Mouse (Mus musculus): Measurements from ENCODE around the gene Mrpl22. TPM values are rescaled to one million over a fixed set of nuclear protein-coding genes. Genes with fewer than 3 reads are reported as not detected.

The Mrpl22 gene
- polyA plus RNA-seq, 1 experiment from 2014 or later, result 128 TPM

- Histone ChIP-seq H3K4me3 (ENCODE audit: low read depth, low read length) (no peak overlapping the region), H3K9me3 (ENCODE audit: low read depth, low read length) (no peaks in the 10 kb centered on the region), H3K36me3 (ENCODE audit: insufficient read depth) (peaks cover 94% of the 10 kb centered on the region), H3K27me3 (ENCODE audit: insufficient read depth, low read length) (no peaks in the 10 kb centered on the region), H3K4me2 (no peak overlapping the region), H3K27ac (ENCODE audit: low read depth) (no peak overlapping the region), H3K9ac (no peak overlapping the region), H3K4me1 (ENCODE audit: insufficient read depth) (no peaks in the 10 kb centered on the region)
- TF ChIP-seq CTCF (IDR thresholded peaks at IDR 0.05; ENCODE audit: low read depth), result no peak
- DNase-seq, result no peak
- ATAC-seq (ENCODE audit: insufficient read depth), result no peak
Observed at GRCm38 (mm10) chr11:58134869-58135268, 36.6 kb upstream of the Mrpl22 start.

GRCm38 (mm10) chr11:58135296-58135695 is 36.2 kb upstream of the Mrpl22 start:
- DNase-seq, result no peak
- Histone ChIP-seq H3K9ac (no peak overlapping the region), H3K4me1 (ENCODE audit: insufficient read depth) (no peaks in the 10 kb centered on the region), H3K27me3 (ENCODE audit: insufficient read depth, low read length) (no peaks in the 10 kb centered on the region), H3K4me3 (ENCODE audit: low read depth, low read length) (no peak overlapping the region), H3K27ac (ENCODE audit: low read depth) (no peak overlapping the region), H3K9me3 (ENCODE audit: low read depth, low read length) (no peaks in the 10 kb centered on the region), H3K36me3 (ENCODE audit: insufficient read depth) (peaks cover 94% of the 10 kb centered on the region), H3K4me2 (no peak overlapping the region)
- no peak for ATAC-seq (ENCODE audit: insufficient read depth)
- no peak for TF ChIP-seq CTCF (IDR thresholded peaks at IDR 0.05; ENCODE audit: low read depth)

- Histone ChIP-seq H3K4me1 (ENCODE audit: insufficient read depth) (no peaks in the 10 kb centered on the region), H3K4me3 (ENCODE audit: low read depth, low read length) (no peak overlapping the region), H3K4me2 (no peak overlapping the region), H3K36me3 (ENCODE audit: insufficient read depth) (peaks cover 95% of the 10 kb centered on the region), H3K9ac (no peak overlapping the region), H3K27ac (ENCODE audit: low read depth) (no peak overlapping the region), H3K9me3 (ENCODE audit: low read depth, low read length) (no peaks in the 10 kb centered on the region), H3K27me3 (ENCODE audit: insufficient read depth, low read length) (no peaks in the 10 kb centered on the region)
- 88% methylated on average over 6 of the region's 6 CpGs for WGBS
- DNase-seq (no peak), ATAC-seq (ENCODE audit: insufficient read depth) (no peak)
- no peak for TF ChIP-seq CTCF (IDR thresholded peaks at IDR 0.05; ENCODE audit: low read depth)
Observed at GRCm38 (mm10) chr11:58136677-58137076, 34.8 kb upstream of the Mrpl22 start.

- no peaks in the 10 kb centered on the region for H3K27me3 ChIP-seq (ENCODE audit: insufficient read depth, low read length)
- H3K4me3 ChIP-seq (ENCODE audit: low read depth, low read length), result no peak overlapping the region
- 90% methylated on average over 11 of the region's 11 CpGs for WGBS
- no peak overlapping the region for H3K9ac ChIP-seq
- no peaks in the 10 kb centered on the region for H3K4me1 ChIP-seq (ENCODE audit: insufficient read depth)
- no peak for TF ChIP-seq CTCF (IDR thresholded peaks at IDR 0.05; ENCODE audit: low read depth)
- H3K9me3 ChIP-seq (ENCODE audit: low read depth, low read length), result no peaks in the 10 kb centered on the region
- no peak overlapping the region for H3K4me2 ChIP-seq
- DNase-seq, result no peak
- no peak overlapping the region for H3K27ac ChIP-seq (ENCODE audit: low read depth)
- ATAC-seq (ENCODE audit: insufficient read depth), result no peak
- H3K36me3 ChIP-seq (ENCODE audit: insufficient read depth), result peaks cover 91% of the 10 kb centered on the region
Observed at GRCm38 (mm10) chr11:58138821-58139220, 32.6 kb upstream of the Mrpl22 start.

GRCm38 (mm10) chr11:58139466-58139865 is 32.0 kb upstream of the Mrpl22 start:
- no peaks in the 10 kb centered on the region for H3K27me3 ChIP-seq (ENCODE audit: insufficient read depth, low read length)
- TF ChIP-seq CTCF (IDR thresholded peaks at IDR 0.05; ENCODE audit: low read depth), result no peak
- no peak overlapping the region for H3K27ac ChIP-seq (ENCODE audit: low read depth)
- no peak overlapping the region for H3K4me3 ChIP-seq (ENCODE audit: low read depth, low read length)
- DNase-seq (no peak), ATAC-seq (ENCODE audit: insufficient read depth) (no peak)
- WGBS, result 82% methylated on average over 3 of the region's 3 CpGs
- H3K9me3 ChIP-seq (ENCODE audit: low read depth, low read length), result no peaks in the 10 kb centered on the region
- H3K4me1 ChIP-seq (ENCODE audit: insufficient read depth), result no peaks in the 10 kb centered on the region
- peaks cover 91% of the 10 kb centered on the region for H3K36me3 ChIP-seq (ENCODE audit: insufficient read depth)
- no peak overlapping the region for H3K4me2 ChIP-seq
- no peak overlapping the region for H3K9ac ChIP-seq

- no peak overlapping the region for H3K27ac ChIP-seq (ENCODE audit: low read depth)
- no peak for ATAC-seq (ENCODE audit: insufficient read depth)
- no peak overlapping the region for H3K9ac ChIP-seq
- H3K4me2 ChIP-seq, result no peak overlapping the region
- no peak overlapping the region for H3K4me3 ChIP-seq (ENCODE audit: low read depth, low read length)
- no peak for DNase-seq
- no peaks in the 10 kb centered on the region for H3K9me3 ChIP-seq (ENCODE audit: low read depth, low read length)
- TF ChIP-seq CTCF (IDR thresholded peaks at IDR 0.05; ENCODE audit: low read depth), result no peak
- H3K27me3 ChIP-seq (ENCODE audit: insufficient read depth, low read length), result no peaks in the 10 kb centered on the region
- peaks cover 91% of the 10 kb centered on the region for H3K36me3 ChIP-seq (ENCODE audit: insufficient read depth)
- no peaks in the 10 kb centered on the region for H3K4me1 ChIP-seq (ENCODE audit: insufficient read depth)
- 84% methylated on average over 9 of the region's 9 CpGs for WGBS
Observed at GRCm38 (mm10) chr11:58143704-58144426, 27.6 kb upstream of the Mrpl22 start.

- ATAC-seq (ENCODE audit: insufficient read depth), result no peak
- 86% methylated on average over 5 of the region's 5 CpGs for WGBS
- no peak overlapping the region for H3K9ac ChIP-seq
Observed at GRCm38 (mm10) chr11:58146241-58146640, 25.2 kb upstream of the Mrpl22 start.

More at GRCm38 (mm10) chr11:58146241-58146640, 25.2 kb upstream of the Mrpl22 start:
- no peak for TF ChIP-seq CTCF (IDR thresholded peaks at IDR 0.05; ENCODE audit: low read depth)
- Histone ChIP-seq H3K4me3 (ENCODE audit: low read depth, low read length) (no peak overlapping the region), H3K27ac (ENCODE audit: low read depth) (no peak overlapping the region), H3K27me3 (ENCODE audit: insufficient read depth, low read length) (no peaks in the 10 kb centered on the region), H3K36me3 (ENCODE audit: insufficient read depth) (peaks cover 86% of the 10 kb centered on the region), H3K4me1 (ENCODE audit: insufficient read depth) (no peaks in the 10 kb centered on the region), H3K4me2 (no peak overlapping the region), H3K9me3 (ENCODE audit: low read depth, low read length) (no peaks in the 10 kb centered on the region)
- no peak for DNase-seq
